Mouse (Mus musculus): ENCODE measurements around the gene Emc10. TPM values are rescaled to one million over a fixed set of nuclear protein-coding genes. Genes with fewer than 3 reads are reported as not detected.

The Emc10 gene
- polyA plus RNA-seq, 1 experiment: 188 TPM

DNA sequence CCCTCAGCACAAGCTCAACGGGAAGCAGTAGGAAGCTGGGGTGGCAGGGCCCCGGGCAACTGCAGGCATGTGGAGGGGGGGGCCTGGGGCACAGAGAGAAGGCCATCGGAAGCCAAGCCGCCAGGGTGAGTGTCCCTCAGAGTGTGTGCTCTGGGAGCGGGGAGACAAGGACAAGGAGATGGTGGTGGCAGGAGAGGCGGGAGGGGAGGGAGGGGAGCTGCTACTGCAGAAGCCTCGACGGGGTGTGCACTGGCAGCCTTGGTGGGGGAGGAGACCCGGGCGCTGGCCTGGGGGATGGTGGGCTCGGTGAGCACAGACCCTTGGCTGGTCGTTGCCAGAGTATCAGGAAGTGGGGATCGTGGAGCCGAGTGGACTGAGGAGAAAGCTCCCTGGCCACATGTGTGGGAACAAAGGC is 53.9 kb downstream of the Emc10 start:
- no peak for DNase-seq (ENCODE audit: low read depth in 1 of 2, low spot score in 2 of 2)
- WGBS: 7% methylated on average over 14 of the region's 14 CpGs
- Histone ChIP-seq H3K4me3 (ENCODE audit: extremely low read depth, insufficient read depth, insufficient read length) (no peak overlapping the region), H3K27ac (ENCODE audit: insufficient read depth, low read length) (no peak overlapping the region), H3K4me1 (ENCODE audit: control insufficient read depth, insufficient read depth, insufficient read length) (no peaks in the 10 kb centered on the region), H3K27me3 (ENCODE audit: control insufficient read depth, insufficient read depth, low read length) (peaks cover 16% of the 10 kb centered on the region), H3K36me3 (ENCODE audit: control insufficient read depth, insufficient read depth, low read length) (no peaks in the 10 kb centered on the region)
- TF ChIP-seq CTCF (IDR thresholded peaks at IDR 0.05; ENCODE audit: extremely low read depth, insufficient read depth, insufficient read length, insufficient replicate concordance): no peak
- TF ChIP-seq POLR2A (IDR thresholded peaks at IDR 0.05; ENCODE audit: low read depth, low read length): no peak

GRCm38 (mm10) chr7:44441648-44442109 is 54.6 kb downstream of the Emc10 start:
- 7% methylated on average over 14 of the region's 14 CpGs for WGBS
- Histone ChIP-seq H3K27me3 (ENCODE audit: control insufficient read depth, insufficient read depth, low read length) (peaks cover 16% of the 10 kb centered on the region), H3K4me3 (ENCODE audit: extremely low read depth, insufficient read depth, insufficient read length) (no peak overlapping the region), H3K4me1 (ENCODE audit: control insufficient read depth, insufficient read depth, insufficient read length) (no peaks in the 10 kb centered on the region), H3K36me3 (ENCODE audit: control insufficient read depth, insufficient read depth, low read length) (no peaks in the 10 kb centered on the region), H3K27ac (ENCODE audit: insufficient read depth, low read length) (no peak overlapping the region)
- TF ChIP-seq POLR2A (IDR thresholded peaks at IDR 0.05; ENCODE audit: low read depth, low read length) (no peak), CTCF (IDR thresholded peaks at IDR 0.05; ENCODE audit: extremely low read depth, insufficient read depth, insufficient read length, insufficient replicate concordance) (no peak)
- no peak for DNase-seq (ENCODE audit: low read depth in 1 of 2, low spot score in 2 of 2)

DNA sequence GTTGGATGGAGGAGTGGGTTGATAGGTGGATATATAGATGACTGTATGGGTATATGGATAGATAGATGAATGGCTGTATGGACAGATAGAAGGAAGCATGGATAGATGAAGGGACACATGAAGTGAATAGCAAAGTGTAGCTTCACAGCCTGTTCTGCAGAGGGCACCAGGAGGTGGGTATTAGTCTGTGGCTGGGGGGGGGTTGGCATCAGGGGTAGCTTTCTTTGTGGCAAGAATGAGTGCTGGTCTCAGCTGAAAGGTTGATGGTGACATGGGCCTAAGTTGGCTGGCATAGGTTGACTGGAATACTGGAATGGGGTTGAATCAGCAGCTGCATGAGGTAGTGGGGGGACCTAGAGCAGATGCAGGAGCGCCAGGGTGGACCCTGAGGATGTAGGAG is 55.1 kb downstream of the Emc10 start:
- 27% methylated on average over 1 of the region's 1 CpGs for WGBS
- peaks cover 16% of the 10 kb centered on the region for H3K27me3 ChIP-seq (ENCODE audit: control insufficient read depth, insufficient read depth, low read length)
- H3K4me1 ChIP-seq (ENCODE audit: control insufficient read depth, insufficient read depth, insufficient read length): no peaks in the 10 kb centered on the region
- no peak overlapping the region for H3K4me3 ChIP-seq (ENCODE audit: extremely low read depth, insufficient read depth, insufficient read length)
- H3K36me3 ChIP-seq (ENCODE audit: control insufficient read depth, insufficient read depth, low read length): no peaks in the 10 kb centered on the region
- no peak overlapping the region for H3K27ac ChIP-seq (ENCODE audit: insufficient read depth, low read length)
- DNase-seq (ENCODE audit: low read depth in 1 of 2, low spot score in 2 of 2): no peak
- TF ChIP-seq POLR2A (IDR thresholded peaks at IDR 0.05; ENCODE audit: low read depth, low read length): no peak
- TF ChIP-seq CTCF (IDR thresholded peaks at IDR 0.05; ENCODE audit: extremely low read depth, insufficient read depth, insufficient read length, insufficient replicate concordance): no peak

DNA sequence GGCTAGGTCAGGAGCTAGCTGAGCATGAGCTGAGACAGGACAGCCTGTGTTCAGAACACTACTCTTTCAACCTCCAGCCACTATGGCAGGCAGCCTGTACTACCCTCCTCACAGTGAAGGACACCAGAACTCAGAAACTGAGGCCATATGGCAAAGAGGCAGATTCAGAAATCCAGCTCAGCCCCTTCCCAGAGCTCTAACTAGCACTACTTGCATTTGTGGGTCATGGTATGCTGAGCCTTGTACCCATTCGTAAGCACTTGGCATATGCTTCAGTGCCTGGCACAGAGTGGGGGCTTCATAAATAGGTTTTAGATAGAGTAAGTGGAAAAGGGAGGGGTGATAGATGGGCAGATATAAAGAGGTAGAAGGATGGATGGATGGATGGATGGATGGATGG is 55.9 kb downstream of the Emc10 start:
- no peaks in the 10 kb centered on the region for H3K36me3 ChIP-seq (ENCODE audit: control insufficient read depth, insufficient read depth, low read length)
- H3K4me3 ChIP-seq (ENCODE audit: extremely low read depth, insufficient read depth, insufficient read length): no peak overlapping the region
- no peak overlapping the region for H3K27ac ChIP-seq (ENCODE audit: insufficient read depth, low read length)
- TF ChIP-seq CTCF (IDR thresholded peaks at IDR 0.05; ENCODE audit: extremely low read depth, insufficient read depth, insufficient read length, insufficient replicate concordance) (no peak), POLR2A (IDR thresholded peaks at IDR 0.05; ENCODE audit: low read depth, low read length) (no peak)
- no peaks in the 10 kb centered on the region for H3K4me1 ChIP-seq (ENCODE audit: control insufficient read depth, insufficient read depth, insufficient read length)
- no peak for DNase-seq (ENCODE audit: low read depth in 1 of 2, low spot score in 2 of 2)
- WGBS: 84% methylated on average over 1 of the region's 1 CpGs
- peaks cover 14% of the 10 kb centered on the region for H3K27me3 ChIP-seq (ENCODE audit: control insufficient read depth, insufficient read depth, low read length)

Other genes with a start within 250 kb of the Emc10 start
- 1.4 TPM in 2 replicates for gene 1700028J19Rik, start 249.8 kb downstream of the Emc10 start, polyA plus RNA-seq (2012; rRNA removed)
- 98.9 and 139 TPM in 2 replicates for gene 2410002F23Rik, start 249.8 kb downstream of the Emc10 start, polyA plus RNA-seq (2012; rRNA removed)
- gene Acp4, start 239.2 kb downstream of the Emc10 start, polyA plus RNA-seq (2012; rRNA removed): not detected in 2 replicates
- not detected in 2 replicates for gene Gm15517, start 235.1 kb downstream of the Emc10 start, polyA plus RNA-seq (2012; rRNA removed)
- gene Clec11a, start 189.6 kb downstream of the Emc10 start, polyA plus RNA-seq (2012; rRNA removed): 4.0 and 5.2 TPM in 2 replicates
- gene Shank1, start 186.3 kb downstream of the Emc10 start, polyA plus RNA-seq (2012; rRNA removed): 4.5 and 4.8 TPM in 2 replicates
- gene Syt3, start 112.4 kb downstream of the Emc10 start, polyA plus RNA-seq (2012; rRNA removed): 1.2 and 2.5 TPM in 2 replicates
- gene 1700008O03Rik, start 110.7 kb downstream of the Emc10 start, polyA plus RNA-seq (2012; rRNA removed): 0.40 and 0.68 TPM in 2 replicates
- 0.22 and 0.23 TPM in 2 replicates for gene Lrrc4b, start 67.5 kb downstream of the Emc10 start, polyA plus RNA-seq (2012; rRNA removed)
- 0.40 TPM in 1 of 2 replicates, not detected in the other for gene Aspdh, start 31.1 kb downstream of the Emc10 start, polyA plus RNA-seq (2012; rRNA removed)
- gene Josd2, start 28.5 kb downstream of the Emc10 start, polyA plus RNA-seq (2012; rRNA removed): 124 and 171 TPM in 2 replicates
- gene Fam71e1, start 52 bp upstream of the Emc10 start, polyA plus RNA-seq (2012; rRNA removed): 5.1 and 7.3 TPM in 2 replicates
- 1.2 and 1.4 TPM in 2 replicates for gene Mybpc2, start 28.1 kb upstream of the Emc10 start, polyA plus RNA-seq (2012; rRNA removed)
- 285 and 365 TPM in 2 replicates for gene Spib, start 35.5 kb upstream of the Emc10 start, polyA plus RNA-seq (2012; rRNA removed)
- 118 and 121 TPM in 2 replicates for gene Pold1, start 52.3 kb upstream of the Emc10 start, polyA plus RNA-seq (2012; rRNA removed)
- gene Nr1h2, start 57.4 kb upstream of the Emc10 start, polyA plus RNA-seq (2012; rRNA removed): 162 and 211 TPM in 2 replicates
- gene Napsa, start 75.9 kb upstream of the Emc10 start, polyA plus RNA-seq (2012; rRNA removed): 256 and 335 TPM in 2 replicates
- 3.5 and 4.2 TPM in 2 replicates for gene Kcnc3, start 94.1 kb upstream of the Emc10 start, polyA plus RNA-seq (2012; rRNA removed)
- gene Myh14, start 174.3 kb upstream of the Emc10 start, polyA plus RNA-seq (2012; rRNA removed): 0.09 and 0.63 TPM in 2 replicates
- not detected in 2 replicates for gene Izumo2, start 212.2 kb upstream of the Emc10 start, polyA plus RNA-seq (2012; rRNA removed)

All from spleen, adult 2 months (tissue).